Mouse (Mus musculus) intestine, embryonic 15.5 days (tissue): Measurements from ENCODE around the gene Il11ra1. TPM values are rescaled to one million over a fixed set of nuclear protein-coding genes. Genes with fewer than 3 reads are reported as not detected.
A peak's percentile ranks its signal among the peaks of the same experiment; 100 is the strongest.
"Not testable (repeated sequence)": the region's sequence is repeated elsewhere in the genome, so short reads cannot be mapped to it uniquely, and the experiment has no call there.

ENCODE experiments used
- ATAC-seq: fragments of 200-750 bp; cut with Nextera tagmentation; 2 replicates; pipeline ENCODE4 v1.8.0; 2017; ENCODE audit warnings: moderate TSS enrichment, moderate library complexity
- H3K27ac ChIP-seq: fragments of 300-500 bp; sonication (generic); 2 replicates; pipeline ENCODE4 v1.5.1; 2015; ENCODE audit warnings: mild to moderate bottlenecking, inconsistent platforms
- H3K27me3 ChIP-seq: fragments of 300-500 bp; sonication (generic); replicated peaks from 2 replicates; pipeline ENCODE4 v1.6.1; 2015; ENCODE audit warnings: inconsistent platforms
- H3K36me3 ChIP-seq: fragments of 300-500 bp; sonication (generic); 2 replicates; pipeline ENCODE4 v1.6.1; 2015; ENCODE audit warnings: inconsistent platforms
- H3K4me1 ChIP-seq: fragments of 300-500 bp; sonication (generic); replicated peaks from 2 replicates; pipeline ENCODE4 v1.6.1; 2015; ENCODE audit warnings: inconsistent platforms
- H3K4me2 ChIP-seq: fragments of 300-500 bp; sonication (generic); replicated peaks from 2 replicates; pipeline ENCODE4 v1.6.1; 2015; ENCODE audit warnings: mild to moderate bottlenecking, inconsistent platforms
- H3K4me3 ChIP-seq: fragments of 300-500 bp; sonication (generic); replicated peaks from 2 replicates; pipeline ENCODE4 v1.5.1; 2015; ENCODE audit warnings: inconsistent platforms
- H3K9ac ChIP-seq: fragments of 300-500 bp; sonication (generic); 2 replicates; pipeline ENCODE4 v1.6.1; 2015; ENCODE audit warnings: inconsistent platforms
- H3K9me3 ChIP-seq: fragments of 300-500 bp; sonication (generic); 2 replicates; pipeline ENCODE4 v1.6.1; 2016; ENCODE audit warnings: inconsistent platforms
- WGBS: fragments of 180-500 bp; shearing (Covaris S2); methylation state at CpG from one replicate; pipeline ENCODE4 v1.1.7; 2015; 5-methylcytosine and 5-hydroxymethylcytosine counted together
- polyA plus RNA-seq: library from polyadenylated mRNA; unstranded; fragments of >200 nt; fragmentation: Nextera tagmentation; extraction: Ambion mirVana; gene quantifications from 2 replicates; pipeline ENCODE4 v1.2.1, GENCODE M21; 2015

The Il11ra1 gene
- polyA plus RNA-seq, 1 experiment from 2014 or later, result 127 TPM

DNA sequence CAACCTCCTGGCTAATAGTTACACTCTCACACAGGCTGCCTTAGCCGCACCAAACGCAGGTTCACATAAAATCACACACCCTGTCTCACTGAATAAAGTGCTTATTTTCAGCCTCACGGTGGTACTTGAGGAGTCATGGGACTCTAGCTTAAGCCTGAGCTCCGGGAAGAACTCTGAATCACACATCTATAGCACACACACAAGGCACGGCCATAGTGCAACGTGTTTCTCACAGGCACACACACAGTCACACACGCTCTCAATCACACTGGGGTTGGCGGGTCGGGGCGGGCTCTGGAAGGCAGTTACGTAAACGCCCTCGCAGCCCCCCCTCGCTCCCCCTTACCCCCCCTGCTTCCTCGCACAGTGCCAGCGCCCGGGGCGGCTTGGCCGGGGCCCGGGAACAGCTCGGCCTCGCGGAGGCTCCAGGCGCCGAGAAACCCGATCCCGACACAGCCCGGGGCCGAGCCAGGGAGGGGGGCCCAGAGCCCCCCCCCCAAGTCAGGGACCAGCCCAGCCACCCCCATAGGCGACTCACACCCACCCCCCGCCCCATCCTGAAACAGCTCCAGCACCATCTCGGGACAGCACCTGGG, 1.3 kb upstream of the Il11ra1 start:
- not testable (repeated sequence) for H3K4me1 ChIP-seq, H3K27me3 ChIP-seq, H3K4me3 ChIP-seq, ATAC-seq, H3K9me3 ChIP-seq, H3K9ac ChIP-seq, H3K36me3 ChIP-seq, H3K27ac ChIP-seq
- 8% methylated on average over 27 of the region's 32 CpGs for WGBS
- H3K4me2 ChIP-seq, result peak overlapping the region; percentile 31; the same call in 1 of the 2 replicates

DNA sequence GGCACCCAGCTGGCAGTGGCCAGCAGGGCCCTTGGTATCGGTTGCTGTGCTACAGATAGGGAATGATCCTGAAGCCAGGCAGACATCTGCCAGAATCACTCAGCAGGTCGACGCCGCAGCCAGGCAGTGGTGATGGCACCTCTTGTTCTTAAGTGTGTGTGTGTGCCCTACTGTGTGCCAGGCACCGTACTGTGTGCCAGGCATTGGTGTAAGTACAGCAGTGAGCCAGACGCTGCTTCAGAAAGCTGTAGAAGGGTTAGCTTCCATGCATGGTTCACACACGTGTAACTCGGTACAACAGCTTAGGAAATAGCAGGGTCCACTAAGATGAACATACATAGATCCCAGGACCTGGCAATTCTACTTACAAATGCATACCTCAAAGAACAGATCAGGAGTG, 435 bp downstream of the Il11ra1 start:
- whole genome bisulfite sequencing, result 75% methylated on average over 7 of the region's 8 CpGs
- not testable (repeated sequence) for H3K4me2 ChIP-seq, ATAC-seq, H3K4me3 ChIP-seq, H3K4me1 ChIP-seq, H3K27me3 ChIP-seq, H3K9ac ChIP-seq, H3K36me3 ChIP-seq, H3K27ac ChIP-seq, H3K9me3 ChIP-seq

- H3K4me1 ChIP-seq, ATAC-seq, H3K27me3 ChIP-seq, H3K4me3 ChIP-seq, H3K27ac ChIP-seq, H3K4me2 ChIP-seq, H3K9ac ChIP-seq, H3K36me3 ChIP-seq, H3K9me3 ChIP-seq: not testable (repeated sequence)
- 70% methylated on average over 2 of the region's 2 CpGs for WGBS
Measured at GRCm38 (mm10) chr4:41702226-41702625, 2.4 kb downstream of the Il11ra1 start.

DNA sequence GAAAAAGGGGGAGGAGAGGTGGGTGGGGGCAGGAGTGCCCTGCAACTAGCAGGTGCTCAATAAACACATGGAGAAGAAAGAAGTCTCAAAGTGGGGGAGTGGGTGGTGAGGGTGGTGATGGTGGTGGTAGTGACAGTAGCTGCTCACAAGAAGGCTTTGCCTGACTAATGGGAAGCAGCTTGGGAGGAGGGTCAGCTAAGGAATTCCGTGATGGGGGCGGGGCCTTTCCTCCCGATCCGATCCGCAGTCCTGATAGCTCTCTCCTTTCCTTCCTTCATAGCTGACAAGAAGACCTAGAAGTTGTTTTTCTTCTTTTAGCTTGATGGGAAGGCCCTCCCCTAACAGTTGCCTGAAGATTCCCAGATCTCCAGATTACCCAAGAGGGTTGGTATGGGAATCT, 4.9 kb downstream of the Il11ra1 start:
- no peak overlapping the region for H3K4me2 ChIP-seq
- peaks cover 15% of the 10 kb centered on the region for H3K4me1 ChIP-seq
- no peak overlapping the region for H3K4me3 ChIP-seq
- ATAC-seq, result no peak
- no peaks in the 10 kb centered on the region for H3K9me3 ChIP-seq
- H3K27me3 ChIP-seq, result 0 out of 2 replicates have a peak, but pooled peaks cover 4% of the 10 kb centered on the region
- WGBS, result 5% methylated on average over 5 of the region's 5 CpGs
- H3K27ac ChIP-seq, result no peak overlapping the region
- no peaks in the 10 kb centered on the region for H3K36me3 ChIP-seq
- H3K9ac ChIP-seq, result no peak overlapping the region

DNA sequence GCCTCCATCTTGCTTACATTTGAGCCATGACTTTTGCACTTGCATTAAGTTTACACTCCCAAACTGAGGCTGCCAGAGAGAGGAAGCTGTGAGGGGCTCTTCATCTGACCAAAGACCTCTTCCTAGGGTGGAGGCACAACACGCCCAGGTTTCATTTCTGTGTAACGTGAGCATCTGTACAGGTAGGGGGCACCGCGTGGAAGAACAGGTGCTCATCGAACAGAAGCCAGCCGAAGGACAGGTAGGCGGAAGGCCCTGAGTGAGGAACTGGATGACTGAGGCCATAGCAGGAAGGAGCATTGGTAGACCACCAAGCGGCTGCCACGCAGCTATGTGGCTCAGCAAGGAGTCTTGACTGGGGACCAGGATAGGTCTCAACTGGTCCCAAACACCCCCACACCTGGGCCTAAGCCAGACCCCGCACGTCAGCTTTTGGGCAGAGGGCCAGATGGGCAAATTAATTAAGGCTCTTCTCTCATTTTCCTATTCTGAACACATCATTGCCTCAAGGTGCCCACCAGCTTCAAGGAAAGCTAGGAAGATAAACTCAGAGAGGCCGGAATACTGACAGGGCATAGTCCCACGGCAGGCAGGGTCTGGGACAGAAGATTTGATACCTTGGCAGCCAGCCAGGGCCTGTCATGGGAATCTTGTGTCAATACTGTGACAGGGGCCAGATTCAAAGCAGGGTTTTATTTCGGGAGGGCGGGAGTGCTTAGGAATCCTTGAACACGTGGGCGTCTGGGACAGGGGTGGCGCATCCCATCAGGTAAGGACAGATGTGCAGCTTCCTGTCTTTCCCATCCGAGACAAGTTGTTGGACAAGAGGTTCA, 6.3 kb downstream of the Il11ra1 start:
- Histone ChIP-seq H3K4me3 (no peak overlapping the region), H3K9ac (no peak overlapping the region), H3K36me3 (no peaks in the 10 kb centered on the region), H3K27me3 (0 out of 2 replicates have a peak, but pooled peaks cover 4% of the 10 kb centered on the region), H3K4me1 (peaks cover 15% of the 10 kb centered on the region), H3K27ac (no peak overlapping the region), H3K4me2 (no peak overlapping the region), H3K9me3 (no peaks in the 10 kb centered on the region)
- ATAC-seq, result no peak
- 65% methylated on average over 19 of the region's 19 CpGs for WGBS

GRCm38 (mm10) chr4:41707011-41707535, 7.3 kb downstream of the Il11ra1 start:
- 3% methylated on average over 13 of the region's 13 CpGs for WGBS

GRCm38 (mm10) chr4:41708192-41708745, 8.5 kb downstream of the Il11ra1 start:
- no peak for ATAC-seq
- peak overlapping the region; percentile 34 for H3K4me2 ChIP-seq

More at GRCm38 (mm10) chr4:41707011-41707535, 7.3 kb downstream of the Il11ra1 start:
- Histone ChIP-seq H3K4me3 (no peak overlapping the region), H3K4me1 (peaks cover 24% of the 10 kb centered on the region), H3K36me3 (no peaks in the 10 kb centered on the region), H3K27me3 (0 out of 2 replicates have a peak, but pooled peaks cover 4% of the 10 kb centered on the region), H3K27ac (no peak overlapping the region), H3K9ac (no peak overlapping the region), H3K4me2 (0 out of 2 replicates have a peak overlapping the region, but pooled peaks have one; percentile 39), H3K9me3 (no peaks in the 10 kb centered on the region)
- peak; percentile 76 for ATAC-seq

GRCm38 (mm10) chr4:41710229-41710628, 10.4 kb downstream of the Il11ra1 start:
- no peak overlapping the region for H3K4me3 ChIP-seq
- H3K9me3 ChIP-seq, result no peaks in the 10 kb centered on the region
- no peak for ATAC-seq
- H3K4me2 ChIP-seq, result no peak overlapping the region
- no peak overlapping the region for H3K9ac ChIP-seq
- no peaks in the 10 kb centered on the region for H3K36me3 ChIP-seq
- 65% methylated on average over 4 of the region's 4 CpGs for WGBS
- H3K4me1 ChIP-seq, result peaks cover 31% of the 10 kb centered on the region
- H3K27me3 ChIP-seq, result 0 out of 2 replicates have a peak, but pooled peaks cover 3% of the 10 kb centered on the region
- no peak overlapping the region for H3K27ac ChIP-seq

More at GRCm38 (mm10) chr4:41708192-41708745, 8.5 kb downstream of the Il11ra1 start:
- 33% methylated on average over 8 of the region's 8 CpGs for WGBS
- no peak overlapping the region for H3K4me3 ChIP-seq
- H3K4me1 ChIP-seq, result peaks cover 30% of the 10 kb centered on the region
- H3K9me3 ChIP-seq, result no peaks in the 10 kb centered on the region
- H3K27me3 ChIP-seq, result 0 out of 2 replicates have a peak, but pooled peaks cover 4% of the 10 kb centered on the region
- no peaks in the 10 kb centered on the region for H3K36me3 ChIP-seq
- H3K9ac ChIP-seq, result no peak overlapping the region
- no peak overlapping the region for H3K27ac ChIP-seq

DNA sequence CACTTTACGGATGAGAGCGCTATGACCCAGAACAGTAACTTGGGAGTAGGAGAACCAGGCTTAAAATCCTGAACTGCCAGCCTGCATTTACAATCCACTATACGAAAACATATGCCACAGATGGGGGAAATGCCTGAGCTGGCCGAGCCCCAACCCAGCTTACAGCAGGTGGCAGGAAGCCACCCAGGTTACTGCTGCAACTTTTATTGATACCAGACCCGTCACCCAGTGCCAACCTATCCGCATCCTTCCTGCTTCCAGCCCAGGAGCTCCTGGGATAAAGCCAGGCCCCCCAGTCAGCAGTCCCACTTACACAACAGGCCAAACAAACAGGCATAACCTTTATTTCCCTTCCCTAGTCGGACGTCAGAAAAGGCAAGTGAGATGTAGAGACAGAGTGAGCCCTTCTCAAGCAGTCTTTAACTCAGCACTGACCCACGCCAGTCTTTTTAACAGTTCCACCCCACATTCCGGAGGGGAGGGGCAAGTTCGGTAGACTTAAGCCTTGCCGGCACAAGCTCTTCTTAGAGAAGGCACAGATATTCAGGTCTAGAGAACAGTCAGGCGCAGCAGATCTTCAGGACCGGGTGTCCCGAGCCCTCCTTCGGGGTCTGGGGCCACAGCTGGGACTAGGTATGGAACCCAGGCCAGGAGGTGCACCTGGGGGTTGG, 12.1 kb downstream of the Il11ra1 start:
- WGBS, result 74% methylated on average over 16 of the region's 16 CpGs
- Histone ChIP-seq H3K4me3 (peak overlapping the region; percentile 72), H3K9ac (peak overlapping the region; percentile 90), H3K4me2 (peak overlapping the region; percentile 93), H3K4me1 (peaks cover 31% of the 10 kb centered on the region), H3K27me3 (no peaks in the 10 kb centered on the region), H3K27ac (no peak overlapping the region), H3K36me3 (no peaks in the 10 kb centered on the region), H3K9me3 (no peaks in the 10 kb centered on the region)
- ATAC-seq, result no peak

DNA sequence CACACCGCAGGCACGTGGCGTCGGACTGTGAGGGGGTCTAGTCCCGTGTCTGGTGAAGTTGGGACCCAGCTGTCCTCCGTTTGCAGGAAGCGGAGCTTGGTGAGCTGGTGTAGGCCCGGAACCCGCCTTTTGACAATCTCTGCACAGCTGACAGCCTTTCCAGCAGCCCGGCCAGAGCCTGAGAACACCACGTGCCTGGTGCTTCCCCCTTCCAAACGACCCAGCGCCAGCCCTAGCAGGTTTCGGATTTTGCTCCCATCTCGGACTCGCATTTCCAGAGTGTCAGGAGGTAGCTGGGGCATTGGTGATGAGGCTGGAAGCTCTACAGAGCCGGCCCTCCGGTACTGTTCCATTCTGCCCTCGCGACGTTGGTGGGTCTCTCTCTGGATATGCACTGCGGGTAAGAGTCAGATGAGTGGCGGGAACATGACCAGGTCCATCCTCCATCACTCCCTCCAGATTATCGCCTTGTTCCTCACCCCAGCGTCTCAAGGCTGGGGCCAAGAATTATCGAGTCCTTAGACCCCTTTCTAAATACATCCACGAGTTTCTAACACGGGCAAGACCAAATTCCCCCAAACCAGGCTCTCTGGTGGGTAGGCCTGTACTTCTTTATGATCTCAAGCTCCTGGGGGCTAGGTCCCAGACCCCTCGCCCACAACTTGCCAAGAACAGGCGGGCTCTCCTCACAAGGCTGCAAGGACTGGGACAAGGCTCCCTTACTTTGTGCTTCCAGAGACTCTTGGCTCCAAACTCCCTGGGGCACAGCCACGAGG, 12.8 kb downstream of the Il11ra1 start:
- peak; percentile 44; the same call in 1 of the 2 replicates for ATAC-seq
- 39% methylated on average over 31 of the region's 31 CpGs for WGBS
- Histone ChIP-seq H3K4me2 (peak overlapping the region; percentile 93), H3K4me1 (peaks cover 23% of the 10 kb centered on the region), H3K27me3 (no peaks in the 10 kb centered on the region), H3K27ac (0 out of 2 replicates have a peak overlapping the region, but pooled peaks have one; percentile 64), H3K9ac (peak overlapping the region; percentile 90), H3K4me3 (peak overlapping the region; percentile 72), H3K36me3 (no peaks in the 10 kb centered on the region; the same call in 1 of the 2 replicates), H3K9me3 (no peaks in the 10 kb centered on the region)
